Mouse (Mus musculus): ENCODE results near the gene Nolc1. TPM values are rescaled to one million over a fixed set of nuclear protein-coding genes. Genes with fewer than 3 reads are reported as not detected.
A peak's percentile ranks its signal among the peaks of the same experiment; 100 is the strongest.

Nolc1 gene
- total RNA-seq, 2 experiments from 2014 or later: 42.0 to 56.0 TPM

- DNase-seq: peak; percentile 91 to 95
Observed at GRCm38 (mm10) chr19:46041933-46042475, 33.7 kb upstream of the Nolc1 start.

DNA sequence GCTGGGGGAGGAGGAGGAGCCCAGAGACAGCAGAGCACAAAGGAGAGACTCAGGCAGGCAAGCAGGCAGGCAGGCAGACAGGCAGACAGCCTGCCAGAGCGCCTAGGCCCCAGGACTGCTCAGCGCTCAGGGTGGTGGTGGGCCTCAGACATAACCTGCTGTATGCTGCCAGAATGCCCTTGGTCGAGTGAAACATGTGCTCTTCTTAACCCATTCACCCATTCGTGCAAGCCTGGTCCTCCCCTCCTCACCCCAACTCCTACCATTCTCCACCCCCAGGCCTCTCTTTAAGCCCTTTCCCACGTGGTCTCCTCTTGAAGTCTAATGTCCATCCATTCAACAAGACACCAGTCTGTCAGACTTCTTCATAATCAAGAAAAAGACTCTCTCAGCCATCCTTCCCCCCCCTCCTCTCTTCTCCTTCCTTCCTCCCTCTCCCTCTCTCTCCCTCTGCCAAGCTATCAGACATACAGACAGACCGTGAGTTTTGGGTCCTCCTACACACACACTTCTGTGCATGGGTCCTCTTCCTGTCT, 33.1 kb upstream of the Nolc1 start:
- DNase-seq: peak; percentile 58 to 62

- peak in 1 of 2 experiments; percentile 24 for DNase-seq
Observed at GRCm38 (mm10) chr19:46043380-46043779, 32.3 kb upstream of the Nolc1 start.

DNA sequence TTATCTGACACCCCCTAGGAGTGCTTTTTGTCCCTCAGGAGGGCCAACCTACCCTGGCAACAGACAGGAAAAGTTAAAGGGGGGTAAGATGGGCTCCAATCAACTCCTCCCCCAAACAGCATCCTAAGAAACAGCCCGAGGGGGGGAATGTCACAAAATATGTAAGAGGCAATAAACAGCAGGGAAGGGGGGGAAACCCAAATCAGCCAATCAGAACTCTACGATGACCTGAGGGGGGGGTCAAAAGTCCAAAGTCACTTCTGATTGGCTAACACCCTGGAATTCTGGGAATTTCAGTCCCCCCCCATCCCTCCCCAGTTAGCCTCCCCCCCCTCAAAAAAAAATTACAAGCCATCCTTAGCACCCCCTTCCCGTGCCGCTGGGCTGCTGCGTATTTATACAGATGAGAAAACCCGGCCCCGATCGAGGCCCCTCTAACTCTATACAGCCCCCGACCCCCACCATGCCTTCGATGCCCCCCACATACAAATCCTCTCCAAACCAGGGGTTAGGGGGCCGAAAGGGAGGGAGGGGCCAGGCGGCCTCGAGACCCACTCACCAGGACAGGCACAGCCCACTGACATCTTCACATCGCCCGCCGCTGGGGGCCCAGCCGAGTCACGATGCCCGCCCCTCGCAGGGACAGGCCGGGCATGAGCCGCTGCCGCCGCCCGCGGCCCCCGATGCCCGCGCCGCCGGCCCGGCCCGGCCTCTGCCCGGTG, 31.2 kb upstream of the Nolc1 start, which contains the start of gene Pprc1:
Gene Pprc1, plus strand, starts transcription at position 616 of the 722 bp plus-strand sequence.
- DNase-seq: peak in 1 of 2 experiments; percentile 70

GRCm38 (mm10) chr19:46044993-46045695, 30.5 kb upstream of the Nolc1 start, which contains the start of gene Ldb1:
Gene Ldb1, minus strand, starts transcription at chr19:46045214.
- peak; percentile 91 to 92 for DNase-seq

- peak; percentile 45 to 69 for DNase-seq
Observed at GRCm38 (mm10) chr19:46045696-46046311, 29.9 kb upstream of the Nolc1 start.

DNA sequence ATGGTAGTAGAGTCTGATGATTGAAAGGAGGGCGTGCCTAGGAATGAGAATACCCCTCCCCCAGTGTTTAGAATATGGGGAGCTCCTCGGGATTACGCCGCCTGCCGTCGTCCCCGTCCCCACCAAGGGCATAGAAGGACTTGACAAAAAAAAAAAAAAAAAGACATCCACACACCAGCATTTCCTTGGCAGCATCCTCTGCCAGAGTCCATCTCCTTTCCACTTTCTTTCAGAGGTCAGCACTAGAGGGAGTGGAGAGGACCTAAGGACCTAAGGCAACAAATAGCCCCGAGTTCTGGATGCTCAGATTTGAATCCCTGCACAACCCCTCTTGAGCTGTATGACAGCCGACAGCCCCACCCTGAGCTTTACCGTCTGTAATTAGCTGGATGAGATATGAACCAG, 29.0 kb upstream of the Nolc1 start:
- DNase-seq: no peak

DNA sequence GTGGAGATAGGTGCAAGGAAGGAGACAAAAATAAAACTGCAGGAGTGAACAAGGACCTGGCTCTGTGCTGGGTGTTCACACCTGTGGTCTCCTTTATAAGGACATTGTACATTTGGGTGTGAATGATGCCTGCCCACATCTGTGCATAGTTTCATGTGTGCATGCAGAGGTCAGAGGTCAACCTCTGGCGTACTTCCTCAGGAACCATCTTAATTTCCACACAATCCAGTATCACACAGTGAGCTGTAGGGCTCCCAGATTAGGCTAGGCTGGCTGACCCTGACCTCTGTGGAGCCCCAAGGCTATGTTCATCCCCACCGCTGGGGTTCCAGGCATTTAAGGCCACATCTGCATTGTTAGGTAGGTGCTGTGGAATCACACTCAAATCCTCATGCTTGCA, 28.2 kb upstream of the Nolc1 start:
- no peak for DNase-seq

- no peak for DNase-seq
Observed at GRCm38 (mm10) chr19:46049129-46049528, 26.5 kb upstream of the Nolc1 start.

DNA sequence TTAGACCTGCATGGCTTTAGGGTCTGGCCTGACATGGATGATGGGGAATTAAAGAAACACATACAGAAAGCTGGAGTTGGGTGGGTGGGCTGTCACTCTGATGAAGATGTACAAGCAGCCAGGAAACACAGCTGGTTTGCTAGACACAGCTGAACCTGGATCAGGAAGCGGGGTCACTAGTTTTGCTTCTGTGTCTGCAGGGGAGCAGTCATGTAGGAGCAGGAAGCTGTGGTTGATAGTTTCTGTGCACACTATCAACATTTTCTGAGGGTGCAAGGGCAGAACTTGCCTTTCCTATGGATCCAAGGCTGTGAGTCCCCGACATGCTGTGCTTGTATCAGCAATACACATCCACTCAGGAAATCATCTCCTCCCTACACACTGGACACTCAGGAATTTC, 25.2 kb upstream of the Nolc1 start:
- no peak for DNase-seq

- DNase-seq: peak in 1 of 2 experiments; percentile 32
Observed at GRCm38 (mm10) chr19:46055752-46056387, 19.8 kb upstream of the Nolc1 start.

- peak; percentile 92 to 93 for DNase-seq
Observed at GRCm38 (mm10) chr19:46056388-46056946, 19.2 kb upstream of the Nolc1 start.

DNA sequence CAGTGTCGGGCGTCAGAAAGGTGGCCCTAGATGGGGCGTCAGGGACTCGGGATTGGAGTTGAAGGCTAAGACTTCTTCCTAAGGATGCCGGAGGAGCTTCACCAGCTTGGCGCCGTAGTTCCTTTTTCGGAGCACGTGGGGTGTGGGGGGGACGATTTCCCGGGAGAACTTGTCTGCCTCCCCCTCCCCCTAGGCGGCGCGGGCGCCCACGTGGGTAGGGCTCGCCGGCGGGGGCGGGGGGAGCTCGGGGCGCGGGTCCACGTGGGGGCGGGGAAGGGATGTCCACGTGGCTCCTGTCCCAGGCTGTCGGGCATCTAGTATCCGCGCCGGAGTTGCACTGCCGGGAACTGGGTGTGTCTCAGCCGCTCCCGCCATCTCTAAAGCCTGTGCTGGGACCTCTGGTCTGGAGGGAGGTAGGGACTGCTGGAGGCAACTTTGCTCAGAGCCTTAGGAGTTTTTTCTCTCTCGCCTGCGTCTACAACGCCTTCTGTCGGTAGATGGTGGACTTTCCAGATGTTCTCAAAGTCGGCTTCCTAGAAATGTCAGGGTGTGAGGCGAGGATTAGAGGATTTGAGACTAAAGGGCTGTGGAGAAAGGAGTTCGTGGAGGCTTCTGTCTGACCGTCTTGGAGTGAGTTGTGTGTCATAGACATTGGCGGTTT, 18.6 kb upstream of the Nolc1 start:
- peak; percentile 87 to 92 for DNase-seq

DNA sequence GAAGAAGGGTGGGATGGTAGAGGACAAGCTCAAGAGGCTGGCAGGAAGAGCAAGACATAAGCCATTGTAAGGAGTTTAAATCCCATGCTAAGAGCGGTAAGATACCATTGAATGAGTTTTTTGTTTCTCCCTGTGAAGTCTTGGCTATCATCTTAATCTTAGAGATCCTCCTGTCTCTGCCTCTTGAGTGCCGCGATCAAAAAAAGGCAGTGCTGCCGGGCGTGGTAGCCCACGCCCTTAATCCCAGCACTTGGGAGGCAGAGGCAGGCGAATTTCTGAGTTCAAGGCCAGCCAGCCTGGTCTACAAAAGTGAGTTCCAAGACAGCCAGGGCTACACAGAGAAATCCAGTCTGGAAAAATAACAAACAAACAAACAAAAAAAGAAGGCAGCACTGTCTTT, 17.2 kb upstream of the Nolc1 start:
- DNase-seq: no peak

DNA sequence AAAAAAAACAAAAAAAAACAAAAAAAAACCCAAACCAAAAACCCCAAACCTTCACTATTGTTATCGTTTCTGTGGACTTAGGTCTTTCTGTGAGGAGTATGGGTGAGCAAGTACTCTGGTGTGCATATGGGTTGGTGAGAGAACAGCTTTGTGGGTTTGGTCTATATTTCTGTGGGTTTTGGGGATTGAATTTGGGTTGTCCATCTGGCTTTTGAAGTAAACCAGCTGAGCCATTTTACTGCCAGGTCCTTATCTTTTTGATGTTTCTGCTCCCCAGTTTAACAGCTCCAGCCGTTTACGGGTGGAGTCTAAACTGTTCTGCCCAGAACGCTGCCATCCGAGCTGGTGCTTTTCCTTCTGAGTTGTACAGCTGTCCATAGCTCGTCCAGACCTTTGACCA, 14.8 kb upstream of the Nolc1 start:
- DNase-seq: no peak

- DNase-seq: no peak
Observed at GRCm38 (mm10) chr19:46068054-46068453, 7.6 kb upstream of the Nolc1 start.

- DNase-seq: no peak
Observed at GRCm38 (mm10) chr19:46073285-46073684, 2.4 kb upstream of the Nolc1 start.

GRCm38 (mm10) chr19:46074266-46074665, 1.4 kb upstream of the Nolc1 start:
- no peak for DNase-seq

GRCm38 (mm10) chr19:46078535-46078934, 2.9 kb downstream of the Nolc1 start:
- no peak for DNase-seq

DNA sequence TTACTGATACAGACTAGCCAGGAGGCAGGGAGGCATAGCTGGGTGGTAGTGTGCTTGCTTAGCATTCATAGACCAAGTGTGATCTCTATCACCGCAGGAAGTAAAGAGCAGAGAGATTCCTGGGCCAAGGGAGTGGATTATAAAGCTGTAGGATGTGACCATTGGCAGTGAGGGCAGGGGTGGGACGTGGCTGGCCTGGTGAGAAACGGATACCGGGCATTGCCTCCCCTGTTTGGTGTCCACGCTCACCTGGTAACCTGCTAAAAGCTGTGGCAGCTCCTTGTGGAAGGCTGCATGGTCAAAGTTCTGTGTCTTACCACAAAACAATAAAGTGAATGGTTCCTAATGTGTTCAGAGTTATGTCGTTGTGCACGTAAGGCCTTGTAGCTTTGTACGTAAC, 9.5 kb downstream of the Nolc1 start:
- no peak for DNase-seq

- DNase-seq: peak; percentile 56 to 74
Observed at GRCm38 (mm10) chr19:46086337-46086736, 10.7 kb downstream of the Nolc1 start.

All from adrenal gland, postnatal 36 days (tissue).